Mouse (Mus musculus) megakaryocyte, adult 5-6 weeks (primary cell): Measurements from ENCODE around the gene Pkig. TPM values are rescaled to one million over a fixed set of nuclear protein-coding genes. Genes with fewer than 3 reads are reported as not detected.
A peak's percentile ranks its signal among the peaks of the same experiment; 100 is the strongest.
"Not testable (repeated sequence)": the region's sequence is repeated elsewhere in the genome, so short reads cannot be mapped to it uniquely, and the experiment has no call there.

Experiments used
- ATAC-seq: 2 replicates; pipeline ENCODE4 v1.8.0; 2016; ENCODE audit warnings: mild to moderate bottlenecking, inconsistent platforms; ENCODE audit not compliant: poor library complexity, severe bottlenecking
- total RNA-seq, 2 experiments: library from RNA; stranded (forward) in 1 of 2; stranded (reverse) in 1 of 2; fragments of 153-499, 151-499 nt in 1 of 2; fragments of 221-1000, 200-1000 nt in 1 of 2; gene quantifications; 2 replicates each; pipeline versions ENCODE4 v1.2.3 to v1.2.4; 2015 to 2017

Gene Pkig
- total RNA-seq, 2 experiments from 2014 or later: 36.8 to 47.7 TPM

DNA sequence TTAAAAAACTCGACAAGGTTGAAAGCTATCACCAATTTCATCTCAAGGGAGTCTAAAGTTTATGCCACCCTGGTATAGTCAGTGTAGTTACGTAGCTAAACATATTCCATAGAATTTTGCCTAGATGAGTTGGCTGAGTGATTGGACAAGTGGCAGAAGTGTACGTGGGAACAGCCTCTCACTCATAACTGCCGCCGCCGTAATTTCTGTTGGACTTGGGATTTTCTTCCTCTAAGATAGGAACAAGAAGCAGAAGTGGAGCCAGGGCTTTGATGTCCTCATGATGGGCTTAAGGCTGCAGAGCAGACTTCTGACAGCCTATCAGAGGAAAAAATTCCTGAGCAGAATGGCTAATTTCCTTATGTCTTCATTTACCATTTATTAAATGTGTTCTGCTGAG, 17.5 kb downstream of the Pkig start:
- ATAC-seq: 0 out of 2 replicates have a peak, but pooled peaks have one; percentile 20

GRCm38 (mm10) chr2:163676321-163676720, 18.1 kb downstream of the Pkig start:
- ATAC-seq: peak; percentile 56

GRCm38 (mm10) chr2:163676745-163677144, 18.6 kb downstream of the Pkig start:
- peak; percentile 94 for ATAC-seq

DNA sequence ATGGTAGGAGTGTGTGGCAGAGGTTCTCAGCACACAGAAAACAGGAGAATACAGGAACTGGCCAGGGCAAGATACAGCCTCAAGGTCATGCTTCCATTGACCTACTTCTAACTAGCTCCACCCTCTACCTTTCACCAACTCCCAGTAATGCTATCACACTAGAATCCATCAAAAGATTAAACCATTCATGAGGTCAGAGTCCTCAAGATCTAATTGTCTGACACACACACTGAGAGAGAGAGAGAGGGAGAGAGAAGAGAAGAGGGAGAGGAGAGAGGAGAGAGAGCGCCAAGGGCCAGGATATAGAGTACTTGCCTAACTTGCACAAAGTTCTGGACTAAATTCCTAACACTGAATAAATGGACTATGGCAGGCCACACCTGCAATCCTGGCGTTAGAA, 24.2 kb downstream of the Pkig start:
- no peak for ATAC-seq

DNA sequence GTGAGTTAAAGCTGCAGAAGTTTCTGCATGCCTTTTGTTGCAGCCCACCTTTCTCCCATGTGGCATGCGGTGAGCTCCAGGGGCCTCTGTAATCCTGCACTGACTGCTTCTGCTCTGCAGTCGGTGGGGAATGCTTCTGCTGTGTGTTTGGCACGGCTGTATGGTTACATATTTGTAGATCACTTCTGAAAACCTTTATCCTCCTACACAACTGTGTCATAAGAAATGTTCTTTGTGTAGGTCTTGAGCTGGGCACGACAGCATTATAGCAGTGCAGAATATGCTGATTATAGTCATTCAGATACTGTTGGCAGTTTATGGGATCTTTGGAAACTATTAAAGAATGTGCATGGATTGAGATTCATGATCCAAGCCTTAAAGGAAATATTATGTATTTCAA, 27.1 kb downstream of the Pkig start:
- no peak for ATAC-seq

GRCm38 (mm10) chr2:163685761-163686200, 27.6 kb downstream of the Pkig start:
- ATAC-seq: no peak

- no peak for ATAC-seq
Measured at GRCm38 (mm10) chr2:163686233-163686632, 28.0 kb downstream of the Pkig start.

- no peak for ATAC-seq
Measured at GRCm38 (mm10) chr2:163686886-163687285, 28.7 kb downstream of the Pkig start.

DNA sequence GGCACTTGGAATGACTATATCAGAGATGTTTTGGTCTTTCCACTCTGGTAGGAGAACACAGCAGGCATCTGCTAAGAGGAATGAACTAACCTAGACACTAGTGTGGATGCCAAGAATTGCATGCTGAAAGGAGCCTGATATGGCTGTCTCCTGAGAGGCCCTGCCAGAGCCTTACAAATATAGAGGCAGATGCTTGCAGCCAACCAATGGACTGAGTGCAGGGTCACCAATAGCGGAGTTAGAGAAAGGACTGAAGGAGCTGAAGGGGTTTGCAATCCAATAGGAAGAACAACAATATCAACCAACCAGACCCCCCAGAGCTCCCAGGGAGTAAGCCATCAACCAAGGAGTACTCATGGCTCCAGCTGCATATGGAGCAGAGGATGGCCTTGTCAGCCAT, 30.2 kb downstream of the Pkig start:
- not testable (repeated sequence) for ATAC-seq

DNA sequence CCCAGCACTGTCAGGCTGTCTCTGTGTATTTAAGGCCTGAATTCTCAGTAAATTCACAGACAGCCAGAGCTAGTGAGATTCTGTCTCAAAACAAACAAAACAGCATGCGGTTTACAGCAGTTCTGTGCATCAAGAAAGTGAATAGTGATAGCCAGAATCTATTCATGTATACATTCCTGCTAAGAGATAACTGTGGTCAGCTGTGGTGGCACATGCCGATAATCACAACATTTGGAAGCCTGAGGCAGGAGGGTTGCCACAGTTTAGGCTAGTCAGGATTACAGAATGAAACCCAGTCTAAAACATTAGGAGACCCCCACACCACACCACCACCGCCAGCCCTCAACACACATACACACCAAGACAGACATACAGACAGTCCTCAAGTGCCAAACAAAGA, 31.6 kb downstream of the Pkig start:
- ATAC-seq: no peak

DNA sequence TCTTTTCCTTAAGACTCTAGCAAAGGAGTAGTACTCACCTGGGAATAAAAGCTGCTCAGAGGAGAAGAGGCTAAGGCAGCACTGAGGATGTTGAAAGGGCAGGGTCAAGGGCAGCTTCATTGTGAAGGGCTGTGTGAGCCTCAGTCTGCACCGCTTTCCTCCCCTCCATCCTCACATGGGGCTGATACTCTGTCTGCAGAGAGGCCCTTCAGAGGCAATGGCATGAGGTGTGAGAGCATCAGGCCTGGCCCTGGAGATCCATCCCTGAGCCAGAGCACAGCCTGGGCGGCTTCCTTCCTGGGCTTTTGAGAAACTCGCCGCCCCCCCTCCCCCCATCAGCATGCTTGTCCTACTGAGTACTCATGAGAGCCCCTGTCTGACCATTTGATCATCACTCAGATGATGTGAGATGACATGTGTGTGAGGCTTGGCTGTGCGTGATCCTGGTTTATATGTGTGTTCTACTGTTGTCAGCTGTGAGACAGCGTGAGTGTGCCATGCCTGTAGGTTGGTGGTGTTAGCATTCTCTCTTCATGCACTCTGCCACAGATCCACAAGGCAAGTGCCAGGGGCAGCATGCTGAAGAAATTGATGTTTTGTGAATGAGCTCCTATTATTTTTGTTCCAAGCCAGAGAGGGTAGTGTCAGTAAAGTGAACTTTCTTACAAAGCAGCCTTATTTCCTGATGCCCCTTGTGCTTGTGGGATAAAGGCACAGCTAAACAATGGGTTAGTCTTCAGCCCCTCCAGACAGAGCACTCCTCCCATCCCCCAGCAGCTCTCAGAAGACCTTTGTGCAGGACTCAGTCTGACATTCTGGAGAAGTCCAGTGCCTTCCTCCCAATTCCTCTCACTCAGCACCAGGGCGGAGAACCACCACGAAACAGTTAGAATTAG, 32.5 kb downstream of the Pkig start:
- ATAC-seq: no peak

GRCm38 (mm10) chr2:163691846-163692605, 33.8 kb downstream of the Pkig start:
- ATAC-seq: no peak

- no peak for ATAC-seq
Measured at GRCm38 (mm10) chr2:163692873-163693612, 34.9 kb downstream of the Pkig start.

DNA sequence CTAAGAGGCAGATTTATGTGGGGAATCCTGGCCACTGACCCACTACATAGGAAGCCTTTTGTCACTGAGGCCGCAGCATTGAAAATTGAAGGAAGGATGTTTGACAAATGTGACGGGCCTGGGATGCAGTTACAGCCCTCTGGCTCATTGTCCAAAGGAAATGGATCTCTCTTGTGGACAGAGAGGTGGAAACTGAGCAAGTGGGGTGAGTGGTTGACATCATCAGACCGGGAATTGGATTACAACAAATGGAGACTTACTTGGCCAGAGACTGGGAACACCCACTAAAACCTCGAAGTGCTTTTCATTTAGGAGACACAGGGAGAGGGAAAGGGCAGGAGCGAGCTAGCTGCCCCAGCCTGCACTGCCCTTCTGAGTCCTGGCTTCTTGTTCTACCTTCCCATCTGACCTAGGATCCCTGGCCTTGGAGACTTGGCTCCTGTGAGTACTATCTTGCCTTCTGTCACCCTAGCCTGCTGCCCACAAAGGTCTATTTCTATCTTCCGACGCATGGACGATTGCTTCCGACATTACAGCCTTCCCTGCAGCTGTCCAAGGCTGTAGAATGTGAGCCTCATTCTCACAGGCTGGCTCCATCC, 35.6 kb downstream of the Pkig start:
- ATAC-seq: no peak

DNA sequence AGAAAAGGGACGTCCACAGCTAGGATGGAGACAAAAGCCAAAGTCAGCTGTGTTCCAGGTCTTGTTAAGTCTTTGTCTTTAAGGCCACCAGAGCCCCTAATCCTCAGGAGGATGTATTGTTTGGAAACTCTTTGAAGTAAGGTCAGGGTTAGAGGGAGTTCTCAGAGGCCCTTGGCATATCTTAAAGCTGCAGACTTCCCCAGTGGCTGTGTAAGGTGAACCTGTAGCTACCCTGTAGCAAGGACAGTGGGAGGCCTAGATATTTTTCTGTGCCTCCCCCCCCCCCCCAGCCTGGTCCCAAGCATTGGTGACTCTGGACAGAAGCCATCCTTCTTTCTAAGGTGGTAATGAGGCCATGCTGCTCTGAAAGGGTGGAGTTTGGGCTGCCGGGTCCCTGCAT, 38.6 kb downstream of the Pkig start:
- no peak for ATAC-seq

GRCm38 (mm10) chr2:163697764-163698480, 39.7 kb downstream of the Pkig start:
- ATAC-seq: peak; percentile 58

GRCm38 (mm10) chr2:163699078-163699780, 41.0 kb downstream of the Pkig start:
- 0 out of 2 replicates have a peak, but pooled peaks have one; percentile 13 for ATAC-seq

GRCm38 (mm10) chr2:163702431-163702830, 44.2 kb downstream of the Pkig start:
- 0 out of 2 replicates have a peak, but pooled peaks have one; percentile 5 for ATAC-seq

GRCm38 (mm10) chr2:163702921-163703320, 44.7 kb downstream of the Pkig start:
- peak; percentile 83 for ATAC-seq
